Mouse (Mus musculus) liver, adult 2 months (tissue): ENCODE results near the gene Amdhd2.

Source experiments
- CTCF ChIP-seq: fragments of 200-500 bp; IDR thresholded peaks from 2 replicates; pipeline ENCODE4 v1.5.1; 2011; ENCODE audit warnings: low read depth, low read length, control low read depth
- POLR2A ChIP-seq: fragments of 200-500 bp; IDR thresholded peaks from 2 replicates; pipeline ENCODE4 v1.6.1; 2011; ENCODE audit warnings: low read length, control low read depth; ENCODE audit not compliant: insufficient read depth; ENCODE audit errors: extremely low read depth

GRCm38 (mm10) chr17:24208641-24209042 lies 45.1 kb upstream of the Amdhd2 start:
- TF ChIP-seq CTCF (no peak), POLR2A (peak; percentile 25; the same call in 1 of the 2 replicates)
